Mouse (Mus musculus) embryonic facial prominence, embryonic 11.5 days (tissue): ENCODE data around the gene Ctns. TPM values are rescaled to one million over a fixed set of nuclear protein-coding genes. Genes with fewer than 3 reads are reported as not detected.

Source experiments
- ATAC-seq: fragments of 200-750 bp; cut with Nextera tagmentation; replicated peaks from 2 replicates; pipeline ENCODE4 v1.8.0; 2017; ENCODE audit warnings: low read depth; ENCODE audit not compliant: insufficient number of reproducible peaks, low FRiP score, low TSS enrichment
- DNase-seq: peaks from one replicate; pipeline ENCODE4 v3.0.0-alpha.2; 2015; ENCODE audit warnings: low spot score
- H3K27ac ChIP-seq: fragments of 300-500 bp; sonication (generic); replicated peaks from 2 replicates; pipeline ENCODE4 v1.5.1; 2014; ENCODE audit warnings: mild to moderate bottlenecking, low read depth, low read length, control low read depth
- H3K27me3 ChIP-seq: fragments of 300-500 bp; sonication (generic); 2 replicates; pipeline ENCODE4 v1.6.1; 2014; ENCODE audit warnings: mild to moderate bottlenecking, low read length, moderate library complexity, mixed read lengths; ENCODE audit not compliant: control insufficient read depth, insufficient read depth
- H3K36me3 ChIP-seq: fragments of 300-500 bp; sonication (generic); replicated peaks from 2 replicates; pipeline ENCODE4 v1.6.1; 2014; ENCODE audit warnings: low read depth, mild to moderate bottlenecking, low read length, moderate library complexity, mixed read lengths; ENCODE audit not compliant: control insufficient read depth, insufficient read depth
- H3K4me1 ChIP-seq: fragments of 300-500 bp; sonication (generic); 2 replicates; pipeline ENCODE4 v1.6.1; 2014; ENCODE audit warnings: low read length, mixed read lengths; ENCODE audit not compliant: control insufficient read depth, insufficient read depth
- H3K4me2 ChIP-seq: fragments of 300-500 bp; sonication (generic); 2 replicates; pipeline ENCODE4 v1.6.1; 2014; ENCODE audit warnings: low read depth, mild to moderate bottlenecking, control low read depth, low read length, moderate library complexity
- H3K4me3 ChIP-seq: fragments of 300-500 bp; sonication (generic); 2 replicates; pipeline ENCODE4 v1.5.1; 2014; ENCODE audit warnings: low read depth, low read length, control low read depth
- H3K9ac ChIP-seq: fragments of 300-500 bp; sonication (generic); replicated peaks from 2 replicates; pipeline ENCODE4 v1.6.1; 2014; ENCODE audit warnings: mild to moderate bottlenecking, control low read depth, low read length
- H3K9me3 ChIP-seq: fragments of 300-500 bp; sonication (generic); replicated peaks from 2 replicates; pipeline ENCODE4 v1.6.1; 2016; ENCODE audit warnings: mild to moderate bottlenecking, low read length, inconsistent platforms, mixed read lengths; ENCODE audit not compliant: control insufficient read depth
- WGBS: fragments of 180-500 bp; shearing (Covaris S2); extraction: QIAGEN DNeasy Blood & Tissue Kit; methylation state at CpG from one replicate; pipeline ENCODE4 v1.1.7; 2014; 5-methylcytosine and 5-hydroxymethylcytosine counted together
- polyA plus RNA-seq: library from polyadenylated mRNA; unstranded; fragments of >200 nt; fragmentation: Nextera tagmentation; extraction: Ambion mirVana; gene quantifications from 2 replicates; pipeline ENCODE4 v1.2.1, GENCODE M21; 2014

Ctns gene
- polyA plus RNA-seq, 1 experiment from 2014 or later: 22.8 TPM

GRCm38 (mm10) chr11:73228881-73229280 lies 30.0 kb upstream of the Ctns start:
- no peak overlapping the region for H3K9ac ChIP-seq
- no peak overlapping the region for H3K4me3 ChIP-seq
- no peaks in the 10 kb centered on the region for H3K27me3 ChIP-seq
- no peak overlapping the region for H3K4me2 ChIP-seq
- no peaks in the 10 kb centered on the region for H3K4me1 ChIP-seq
- DNase-seq: no peak
- H3K9me3 ChIP-seq: no peaks in the 10 kb centered on the region
- H3K27ac ChIP-seq: no peak overlapping the region
- 84% methylated on average over 5 of the region's 5 CpGs for whole genome bisulfite sequencing
- no peaks in the 10 kb centered on the region for H3K36me3 ChIP-seq
- ATAC-seq: no peak

- Histone ChIP-seq H3K4me1 (no peaks in the 10 kb centered on the region), H3K4me2 (no peak overlapping the region), H3K9me3 (no peaks in the 10 kb centered on the region), H3K9ac (no peak overlapping the region), H3K4me3 (no peak overlapping the region), H3K36me3 (no peaks in the 10 kb centered on the region), H3K27ac (no peak overlapping the region), H3K27me3 (no peaks in the 10 kb centered on the region)
- ATAC-seq (no peak), DNase-seq (no peak)
- WGBS: 90% methylated on average over 6 of the region's 6 CpGs
Observed at GRCm38 (mm10) chr11:73225856-73226255, 27.0 kb upstream of the Ctns start.

GRCm38 (mm10) chr11:73223966-73224365 lies 25.1 kb upstream of the Ctns start:
- H3K4me2 ChIP-seq: no peak overlapping the region
- H3K27ac ChIP-seq: no peak overlapping the region
- DNase-seq (no peak), ATAC-seq (no peak)
- H3K4me1 ChIP-seq: no peaks in the 10 kb centered on the region
- 73% methylated on average over 2 of the region's 2 CpGs for WGBS
- H3K9ac ChIP-seq: no peak overlapping the region
- H3K9me3 ChIP-seq: no peaks in the 10 kb centered on the region
- H3K36me3 ChIP-seq: no peaks in the 10 kb centered on the region
- H3K4me3 ChIP-seq: no peak overlapping the region
- H3K27me3 ChIP-seq: no peaks in the 10 kb centered on the region

- H3K36me3 ChIP-seq: no peaks in the 10 kb centered on the region
- DNase-seq (no peak), ATAC-seq (no peak)
- 44% methylated on average over 5 of the region's 5 CpGs for WGBS
- no peak overlapping the region for H3K4me2 ChIP-seq
- H3K9ac ChIP-seq: no peak overlapping the region
- no peaks in the 10 kb centered on the region for H3K27me3 ChIP-seq
- H3K27ac ChIP-seq: no peak overlapping the region
- H3K4me3 ChIP-seq: no peak overlapping the region
- no peaks in the 10 kb centered on the region for H3K4me1 ChIP-seq
- no peaks in the 10 kb centered on the region for H3K9me3 ChIP-seq
Observed at GRCm38 (mm10) chr11:73222846-73223245, 24.0 kb upstream of the Ctns start.

- H3K4me1 ChIP-seq: no peaks in the 10 kb centered on the region
- DNase-seq (no peak), ATAC-seq (no peak)
- no peak overlapping the region for H3K9ac ChIP-seq
- H3K4me3 ChIP-seq: no peak overlapping the region
- H3K9me3 ChIP-seq: no peaks in the 10 kb centered on the region
- no peaks in the 10 kb centered on the region for H3K36me3 ChIP-seq
- WGBS: 94% methylated on average over 1 of the region's 1 CpGs
- H3K27me3 ChIP-seq: no peaks in the 10 kb centered on the region
- H3K4me2 ChIP-seq: no peak overlapping the region
- H3K27ac ChIP-seq: no peak overlapping the region
Observed at GRCm38 (mm10) chr11:73220651-73221050, 21.8 kb upstream of the Ctns start.

GRCm38 (mm10) chr11:73219671-73220070 lies 20.8 kb upstream of the Ctns start:
- Histone ChIP-seq H3K27me3 (no peaks in the 10 kb centered on the region), H3K4me1 (no peaks in the 10 kb centered on the region), H3K4me3 (no peak overlapping the region), H3K4me2 (no peak overlapping the region), H3K36me3 (no peaks in the 10 kb centered on the region), H3K9ac (no peak overlapping the region), H3K9me3 (no peaks in the 10 kb centered on the region), H3K27ac (no peak overlapping the region)
- DNase-seq: no peak
- no peak for ATAC-seq
- WGBS: 64% methylated on average over 2 of the region's 2 CpGs

- DNase-seq: no peak
- Histone ChIP-seq H3K27ac (no peak overlapping the region), H3K4me3 (no peak overlapping the region), H3K27me3 (no peaks in the 10 kb centered on the region), H3K9ac (no peak overlapping the region), H3K4me2 (no peak overlapping the region), H3K36me3 (no peaks in the 10 kb centered on the region), H3K9me3 (no peaks in the 10 kb centered on the region), H3K4me1 (no peaks in the 10 kb centered on the region)
- no peak for ATAC-seq
- WGBS: 78% methylated on average over 3 of the region's 3 CpGs
Observed at GRCm38 (mm10) chr11:73213956-73214355, 15.1 kb upstream of the Ctns start.

GRCm38 (mm10) chr11:73207621-73208020 lies 8.8 kb upstream of the Ctns start:
- WGBS: 74% methylated on average over 2 of the region's 2 CpGs
- ATAC-seq: no peak
- Histone ChIP-seq H3K4me3 (no peak overlapping the region), H3K4me1 (no peaks in the 10 kb centered on the region), H3K9ac (no peak overlapping the region), H3K27me3 (no peaks in the 10 kb centered on the region), H3K27ac (no peak overlapping the region), H3K9me3 (no peaks in the 10 kb centered on the region), H3K4me2 (no peak overlapping the region), H3K36me3 (no peaks in the 10 kb centered on the region)
- DNase-seq: no peak
